ENCODE assay signal across 9 mouse cellular contexts in genomic region chr4:124594933-124595332, GRCm38 (mm10). TPM values are rescaled to one million over a fixed set of nuclear protein-coding genes. Genes with fewer than 3 reads are reported as not detected.
DNase-seq lines count a peak whose midpoint lies in the region; ATAC-seq lines count a peak whose summit lies in the region.
"Had no signal": no experiment of that assay in that cellular context is flagged by ENCODE, and none has a peak within 500 bp of the region (broad histone marks: within the 10 kb centered on the region; RNA-seq: fewer than 3 reads in every experiment).

No protein-coding gene starts in this region.

- H3K27me3 ChIP-seq in liver, embryonic 11.5 days (replicated peaks; ENCODE audit: control insufficient read depth, insufficient read depth, low read length): peaks cover 28% of the 10 kb centered on the region
- peaks cover 3% of the 10 kb centered on the region; the same call in 1 of the 2 replicates for H3K27me3 ChIP-seq in lung, embryonic 16.5 days (ENCODE audit: control insufficient read depth, insufficient read depth, low read depth, low read length)

- no peaks in the 10 kb centered on the region for H3K4me1 ChIP-seq in liver, embryonic 11.5 days (replicated peaks; ENCODE audit: control insufficient read depth, insufficient read depth, low read length)
- H3K4me1 ChIP-seq in lung, embryonic 16.5 days (replicated peaks; ENCODE audit: control insufficient read depth, insufficient read depth, low read length): no peaks in the 10 kb centered on the region

- whole genome bisulfite sequencing in liver, embryonic 11.5 days: 35% methylated on average over 13 of the region's 13 CpGs
- 30% methylated on average over 13 of the region's 13 CpGs for WGBS in lung, embryonic 16.5 days

- no peak overlapping the region for H3K27ac ChIP-seq in liver, embryonic 11.5 days (ENCODE audit: low read depth, low read length)
- no peak overlapping the region for H3K27ac ChIP-seq in lung, embryonic 16.5 days (ENCODE audit: low read length)

- H3K4me2 ChIP-seq in liver, embryonic 11.5 days: no peak overlapping the region
- 0 out of 2 replicates have a peak overlapping the region, but pooled peaks have one; percentile 16 for H3K4me2 ChIP-seq in lung, embryonic 16.5 days (ENCODE audit: low read depth, low read length)

- DNase-seq in liver (peak; percentile 29), adipocyte (ENCODE audit: low spot score) (no peak)
- DNase-seq in liver, embryonic 11.5 days (ENCODE audit: low spot score): no peak
- DNase-seq in cerebellum, adult 11-12 months: peak; percentile 5
- DNase-seq in frontal cortex, postnatal 10 days (ENCODE audit: low spot score in 2 of 2): peak; percentile 66 to 73
- peak; percentile 82 for DNase-seq in layer of hippocampus, adult 11-12 months (ENCODE audit: low spot score)
- no peak for DNase-seq in urinary bladder, postnatal 25 days (ENCODE audit: low spot score)

- no peak overlapping the region for H3K9ac ChIP-seq in liver, embryonic 11.5 days (ENCODE audit: low read depth, low read length)
- no peak overlapping the region for H3K9ac ChIP-seq in lung, embryonic 16.5 days (ENCODE audit: low read length)

- no peak overlapping the region for H3K4me3 ChIP-seq in liver, embryonic 11.5 days (ENCODE audit: low read depth, low read length)
- no peak overlapping the region for H3K4me3 ChIP-seq in lung, embryonic 16.5 days (ENCODE audit: low read length)

- no peaks in the 10 kb centered on the region for H3K9me3 ChIP-seq in liver, embryonic 11.5 days (ENCODE audit: control insufficient read depth, low read length)
- no peaks in the 10 kb centered on the region for H3K9me3 ChIP-seq in lung, embryonic 16.5 days (ENCODE audit: control insufficient read depth, low read length)

- no peak for ATAC-seq in liver, embryonic 11.5 days (replicated peaks; ENCODE audit: low FRiP score)
- ATAC-seq in lung, embryonic 16.5 days (ENCODE audit: low read depth): no peak

- no peaks in the 10 kb centered on the region for H3K36me3 ChIP-seq in liver, embryonic 11.5 days (ENCODE audit: control insufficient read depth, insufficient read depth, low read length)
- no peaks in the 10 kb centered on the region for H3K36me3 ChIP-seq in lung, embryonic 16.5 days (ENCODE audit: control insufficient read depth, insufficient read depth, low read length)

RNA-seq across cellular contexts. Expression of gene 3100002H09Rik, which starts 15.7 kb away (rescaled TPM):
- polyA plus RNA-seq in liver, embryonic 11.5 days (2014; fragmentation: Nextera tagmentation; extraction: Ambion mirVana): not detected in 2 replicates
- polyA plus RNA-seq in lung, embryonic 16.5 days (2015; fragmentation: Nextera tagmentation; extraction: Ambion mirVana): not detected in 2 replicates
- polyA plus RNA-seq: intestine, embryonic 14.5 days had no signal

Comparison
In these comparisons a context has a peak if more than half of its experiments do, and no peak if none do; other contexts are left out.
1. DNase-seq: peak in liver (single experiment), cerebellum, adult 11-12 months (single experiment), frontal cortex, postnatal 10 days (2 of 2) and layer of hippocampus, adult 11-12 months (single experiment); none in liver, embryonic 11.5 days (single experiment), adipocyte (single experiment) and urinary bladder, postnatal 25 days (single experiment).